Mouse (Mus musculus): ENCODE results near the gene Cutc.

Cutc gene

GRCm38 (mm10) chr19:43801427-43802051 lies 48.7 kb downstream of the Cutc start:
- no peak for DNase-seq

GRCm38 (mm10) chr19:43803866-43804265 lies 51.1 kb downstream of the Cutc start:
- DNase-seq: no peak

- no peak for DNase-seq
These were observed 56.5 kb downstream of the Cutc start for GRCm38 (mm10) chr19:43809331-43809730.

- no peak for DNase-seq
These were observed 58.6 kb downstream of the Cutc start for GRCm38 (mm10) chr19:43811419-43811818.

GRCm38 (mm10) chr19:43813315-43813714 lies 60.5 kb downstream of the Cutc start:
- DNase-seq: peak; percentile 23 to 45

GRCm38 (mm10) chr19:43815661-43816414 lies 63.0 kb downstream of the Cutc start:
- DNase-seq: no peak

Measured in kidney, postnatal 25 days (tissue).